Mouse (Mus musculus): ENCODE data around the gene Pcf11. TPM values are rescaled to one million over a fixed set of nuclear protein-coding genes. Genes with fewer than 3 reads are reported as not detected.

The Pcf11 gene
- 31.3 and 35.2 TPM in 2 replicates for total RNA-seq (2014; rRNA removed)
- polyA plus RNA-seq (2015; fragmentation: Nextera tagmentation; extraction: Ambion mirVana) = 14.4 and 15.2 TPM in 2 replicates

DNA sequence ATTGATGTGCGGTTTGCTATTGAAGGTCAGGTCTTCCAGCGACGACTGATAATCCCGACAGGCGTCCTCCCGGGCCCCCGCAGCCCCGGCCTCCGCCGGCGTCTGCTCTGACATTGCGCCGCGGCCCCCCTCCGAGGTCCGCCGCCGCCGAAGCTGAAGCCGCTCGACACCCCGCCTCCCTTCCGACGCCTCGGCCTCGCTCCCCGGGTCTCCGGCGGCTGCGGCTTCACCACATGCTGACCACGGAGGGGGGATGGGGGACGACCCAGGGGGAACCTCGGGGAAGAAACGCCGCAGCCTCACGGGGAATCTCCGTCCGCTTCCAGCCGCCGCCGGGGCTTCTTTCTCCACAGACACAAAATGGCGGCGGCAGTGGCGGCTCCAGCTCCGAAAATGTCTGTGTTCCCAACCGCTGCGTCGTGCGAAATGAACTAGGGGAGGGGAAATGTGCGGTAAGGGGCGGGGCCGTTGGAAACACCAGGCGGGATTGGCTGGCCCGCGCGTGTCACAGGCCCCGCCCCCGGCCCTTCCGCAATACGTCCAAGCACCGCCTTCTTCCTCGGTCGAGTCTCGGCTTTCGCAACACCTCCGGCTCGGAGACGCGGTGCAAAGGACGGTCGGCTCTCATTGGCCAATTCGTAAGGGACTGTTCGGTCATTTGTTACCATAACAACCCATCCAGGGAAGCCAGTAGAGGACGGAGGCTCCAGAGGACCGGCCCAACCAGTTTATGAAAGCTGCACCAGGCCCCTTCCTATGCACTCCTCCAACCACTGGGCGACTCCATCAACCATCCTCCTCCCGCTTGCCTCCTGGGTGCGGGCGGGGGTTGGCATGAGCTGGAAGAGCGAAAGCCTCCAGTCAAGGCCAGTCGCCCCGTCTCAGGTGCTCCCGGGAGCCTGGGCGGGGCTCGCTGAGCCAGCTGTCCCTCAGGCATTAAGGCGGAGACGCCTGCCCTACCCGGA, at the start of gene Pcf11:
Pcf11 (minus strand) TSS at position 428 of the 965 bp plus-strand sequence.
- Histone ChIP-seq H3K4me1 (ENCODE audit: insufficient read depth, low read length) (peaks cover 19% of the 10 kb centered on the region), H3K9ac (replicated peaks; ENCODE audit: low read length) (peak within 1 kb of the TSS; percentile 99), H3K4me2 (ENCODE audit: low read depth, low read length) (peak within 1 kb of the TSS; percentile 90), H3K9me3 (ENCODE audit: low read length) (no peaks in the 10 kb centered on the region), H3K36me3 (ENCODE audit: insufficient read depth, low read length) (no peaks in the 10 kb centered on the region), H3K27me3 (ENCODE audit: insufficient read depth, low read length) (no peaks in the 10 kb centered on the region), H3K27ac (peak within 1 kb of the TSS; percentile 99), H3K4me3 (ENCODE audit: low read length) (peak within 1 kb of the TSS; percentile 97)
- no peak for TF ChIP-seq CTCF (IDR thresholded peaks at IDR 0.05; ENCODE audit: low read depth)
- ATAC-seq = peak; percentile 99
- DNase-seq (ENCODE audit: low spot score) = peak; percentile 99
- WGBS = under 1% methylated on average over 85 of the region's 88 CpGs

DNA sequence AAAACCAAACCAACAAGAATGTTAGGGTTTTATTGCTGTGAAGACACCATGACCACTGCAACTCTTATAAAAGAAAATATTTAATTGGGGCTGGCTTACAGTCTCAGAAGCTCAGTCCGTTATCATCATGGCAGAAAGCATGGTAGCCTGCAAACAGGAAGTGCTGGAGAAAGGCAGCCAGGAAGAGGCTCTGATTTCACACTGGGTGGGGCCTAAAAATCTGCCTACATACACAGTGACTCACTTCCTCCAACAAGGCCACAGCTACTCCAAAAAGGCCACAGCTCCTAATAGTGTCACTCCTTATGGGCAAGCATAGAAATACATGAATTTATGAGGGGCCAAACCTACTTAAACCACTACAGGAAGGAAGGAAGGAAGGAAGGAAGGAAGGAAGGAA, 45.3 kb upstream of the Pcf11 start:
- WGBS = 83% methylated on average over 1 of the region's 1 CpGs
- H3K27me3 ChIP-seq (ENCODE audit: insufficient read depth, low read length) = no peaks in the 10 kb centered on the region
- H3K4me2 ChIP-seq (ENCODE audit: low read depth, low read length) = no peak overlapping the region
- H3K27ac ChIP-seq = no peak overlapping the region
- no peak overlapping the region for H3K4me3 ChIP-seq (ENCODE audit: low read length)
- DNase-seq (ENCODE audit: low spot score) (no peak), ATAC-seq (no peak)
- H3K9me3 ChIP-seq (ENCODE audit: low read length) = no peaks in the 10 kb centered on the region
- H3K9ac ChIP-seq (replicated peaks; ENCODE audit: low read length) = no peak overlapping the region
- no peaks in the 10 kb centered on the region for H3K36me3 ChIP-seq (ENCODE audit: insufficient read depth, low read length)
- TF ChIP-seq CTCF (IDR thresholded peaks at IDR 0.05; ENCODE audit: low read depth) = no peak
- H3K4me1 ChIP-seq (ENCODE audit: insufficient read depth, low read length) = no peaks in the 10 kb centered on the region

DNA sequence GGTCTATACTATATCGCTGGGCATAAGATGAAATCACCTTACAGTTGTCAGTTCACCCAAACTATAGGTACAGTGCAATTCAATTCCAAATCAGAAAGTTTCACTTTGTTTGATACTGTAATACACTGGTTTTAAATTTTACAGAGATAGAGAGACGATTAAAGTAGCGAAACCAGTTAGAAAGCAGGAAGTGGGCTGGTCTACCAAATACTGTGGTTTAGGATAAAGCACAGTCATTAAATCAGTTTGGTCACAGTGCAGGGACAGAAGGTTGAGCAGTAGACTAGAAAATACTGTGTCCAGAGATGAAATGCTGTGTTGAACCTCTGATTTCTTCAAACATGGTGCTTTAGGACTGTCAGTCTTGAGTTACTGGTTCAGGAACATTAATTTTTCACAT, 41.9 kb upstream of the Pcf11 start:
- Histone ChIP-seq H3K27me3 (ENCODE audit: insufficient read depth, low read length) (no peaks in the 10 kb centered on the region), H3K27ac (no peak overlapping the region), H3K4me1 (ENCODE audit: insufficient read depth, low read length) (no peaks in the 10 kb centered on the region), H3K4me2 (ENCODE audit: low read depth, low read length) (no peak overlapping the region), H3K9me3 (ENCODE audit: low read length) (no peaks in the 10 kb centered on the region), H3K9ac (replicated peaks; ENCODE audit: low read length) (no peak overlapping the region), H3K4me3 (ENCODE audit: low read length) (no peak overlapping the region), H3K36me3 (ENCODE audit: insufficient read depth, low read length) (no peaks in the 10 kb centered on the region)
- WGBS = 88% methylated on average over 3 of the region's 3 CpGs
- ATAC-seq (no peak), DNase-seq (ENCODE audit: low spot score) (no peak)
- no peak for TF ChIP-seq CTCF (IDR thresholded peaks at IDR 0.05; ENCODE audit: low read depth)

DNA sequence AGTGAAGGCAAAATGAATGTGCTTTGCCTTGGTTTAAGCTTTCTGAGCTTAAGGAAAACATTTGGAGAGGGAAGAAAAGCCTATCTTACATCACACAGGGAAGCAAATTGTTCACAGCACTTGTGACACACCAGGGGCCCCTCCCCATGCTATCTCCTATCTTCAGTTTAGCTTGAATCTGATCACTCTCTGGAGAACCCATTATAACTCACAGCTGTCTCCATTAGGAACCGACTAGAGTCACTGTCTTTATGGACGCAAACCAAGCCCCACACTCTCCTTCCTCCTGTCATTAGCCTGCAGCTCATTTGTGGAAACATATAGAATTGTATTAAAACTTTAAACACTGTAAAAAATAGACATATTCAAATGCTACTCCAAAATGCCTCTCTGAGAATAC, 39.8 kb upstream of the Pcf11 start:
- Histone ChIP-seq H3K9me3 (ENCODE audit: low read length) (no peaks in the 10 kb centered on the region), H3K27me3 (ENCODE audit: insufficient read depth, low read length) (no peaks in the 10 kb centered on the region), H3K4me1 (ENCODE audit: insufficient read depth, low read length) (no peaks in the 10 kb centered on the region), H3K4me2 (ENCODE audit: low read depth, low read length) (no peak overlapping the region), H3K9ac (replicated peaks; ENCODE audit: low read length) (no peak overlapping the region), H3K4me3 (ENCODE audit: low read length) (no peak overlapping the region), H3K36me3 (ENCODE audit: insufficient read depth, low read length) (no peaks in the 10 kb centered on the region), H3K27ac (no peak overlapping the region)
- 46% methylated on average over 2 of the region's 2 CpGs for WGBS
- DNase-seq (ENCODE audit: low spot score) (no peak), ATAC-seq (no peak)
- no peak for TF ChIP-seq CTCF (IDR thresholded peaks at IDR 0.05; ENCODE audit: low read depth)

DNA sequence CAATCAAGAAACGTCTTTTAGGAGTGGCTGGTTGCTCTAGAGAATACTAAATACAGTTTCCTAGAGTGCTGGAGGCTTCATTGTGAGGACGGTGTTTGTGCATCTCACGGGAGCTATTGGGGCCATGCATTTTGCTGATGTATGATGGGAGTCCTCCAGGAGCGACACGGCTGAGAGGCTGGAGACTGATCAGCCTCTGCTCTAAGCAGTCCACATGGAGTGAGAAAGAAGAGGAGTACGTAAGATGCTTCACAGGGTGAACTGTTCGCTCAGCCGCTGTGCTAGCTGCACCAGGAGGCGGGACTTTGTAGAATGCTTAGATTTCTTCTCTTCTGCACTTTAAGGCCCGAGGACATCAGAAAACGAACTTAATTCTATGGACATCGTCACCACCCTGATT, 37.0 kb upstream of the Pcf11 start:
- no peak overlapping the region for H3K9ac ChIP-seq (replicated peaks; ENCODE audit: low read length)
- H3K27ac ChIP-seq = no peak overlapping the region
- H3K36me3 ChIP-seq (ENCODE audit: insufficient read depth, low read length) = no peaks in the 10 kb centered on the region
- no peaks in the 10 kb centered on the region for H3K27me3 ChIP-seq (ENCODE audit: insufficient read depth, low read length)
- H3K9me3 ChIP-seq (ENCODE audit: low read length) = no peaks in the 10 kb centered on the region
- ATAC-seq = no peak
- 62% methylated on average over 12 of the region's 12 CpGs for WGBS
- no peak overlapping the region for H3K4me2 ChIP-seq (ENCODE audit: low read depth, low read length)
- no peak for TF ChIP-seq CTCF (IDR thresholded peaks at IDR 0.05; ENCODE audit: low read depth)
- H3K4me1 ChIP-seq (ENCODE audit: insufficient read depth, low read length) = no peaks in the 10 kb centered on the region
- H3K4me3 ChIP-seq (ENCODE audit: low read length) = no peak overlapping the region
- DNase-seq (ENCODE audit: low spot score) = no peak

DNA sequence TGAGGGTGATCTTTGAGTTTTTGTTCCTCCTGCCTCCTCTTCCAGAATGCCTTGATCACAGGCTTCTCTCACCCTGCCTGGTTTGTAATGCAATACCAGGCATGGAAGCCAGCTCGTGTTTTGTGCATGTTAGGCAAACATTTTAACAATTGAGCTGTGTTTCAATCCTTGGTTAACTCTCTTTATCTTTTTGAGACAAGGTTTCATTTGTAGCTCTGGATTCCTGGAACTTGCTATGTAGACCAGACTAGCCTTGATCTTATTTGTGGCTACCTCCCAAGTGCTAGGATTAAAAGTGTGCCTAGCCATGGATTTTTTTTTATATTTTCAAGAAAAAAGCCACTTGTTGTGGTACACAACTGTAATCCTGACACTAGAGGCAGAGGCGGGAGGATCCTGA, 35.8 kb upstream of the Pcf11 start:
- Histone ChIP-seq H3K9ac (replicated peaks; ENCODE audit: low read length) (no peak overlapping the region), H3K4me1 (ENCODE audit: insufficient read depth, low read length) (no peaks in the 10 kb centered on the region), H3K27ac (no peak overlapping the region), H3K9me3 (ENCODE audit: low read length) (no peaks in the 10 kb centered on the region), H3K4me3 (ENCODE audit: low read length) (no peak overlapping the region), H3K4me2 (ENCODE audit: low read depth, low read length) (no peak overlapping the region), H3K36me3 (ENCODE audit: insufficient read depth, low read length) (no peaks in the 10 kb centered on the region), H3K27me3 (ENCODE audit: insufficient read depth, low read length) (no peaks in the 10 kb centered on the region)
- TF ChIP-seq CTCF (IDR thresholded peaks at IDR 0.05; ENCODE audit: low read depth) = no peak
- DNase-seq (ENCODE audit: low spot score) (no peak), ATAC-seq (no peak)
- WGBS = 72% methylated on average over 2 of the region's 2 CpGs

DNA sequence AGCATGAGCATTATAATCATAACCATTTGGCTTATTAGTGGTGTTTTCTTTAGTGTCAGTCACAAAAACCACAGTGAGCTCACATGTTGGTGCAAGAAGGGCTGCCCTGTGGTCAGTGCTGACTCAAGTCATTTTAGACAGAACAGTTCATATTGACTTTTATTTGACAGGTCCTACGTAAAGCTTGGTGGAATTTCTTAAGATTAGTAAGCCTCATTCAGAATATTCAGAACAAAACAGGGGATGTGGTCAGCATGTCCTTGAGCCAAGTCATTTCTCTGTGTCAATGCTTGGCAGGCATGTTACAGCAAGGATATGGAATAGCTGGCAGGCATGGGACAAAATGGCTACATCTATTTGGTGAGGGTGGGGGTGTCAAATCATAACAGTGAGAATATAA, 33.9 kb upstream of the Pcf11 start:
- no peaks in the 10 kb centered on the region for H3K4me1 ChIP-seq (ENCODE audit: insufficient read depth, low read length)
- no peak overlapping the region for H3K4me2 ChIP-seq (ENCODE audit: low read depth, low read length)
- no peaks in the 10 kb centered on the region for H3K36me3 ChIP-seq (ENCODE audit: insufficient read depth, low read length)
- TF ChIP-seq CTCF (IDR thresholded peaks at IDR 0.05; ENCODE audit: low read depth) = no peak
- no peak overlapping the region for H3K9ac ChIP-seq (replicated peaks; ENCODE audit: low read length)
- no peak overlapping the region for H3K27ac ChIP-seq
- H3K9me3 ChIP-seq (ENCODE audit: low read length) = no peaks in the 10 kb centered on the region
- no peaks in the 10 kb centered on the region for H3K27me3 ChIP-seq (ENCODE audit: insufficient read depth, low read length)
- ATAC-seq = no peak
- H3K4me3 ChIP-seq (ENCODE audit: low read length) = no peak overlapping the region
- DNase-seq (ENCODE audit: low spot score) = no peak
- 71% methylated on average over 1 of the region's 1 CpGs for WGBS

All from hindbrain, postnatal 0 days (tissue).